Mouse (Mus musculus) monocyte, adult 2 months (primary cell): ENCODE measurements around the gene Sardh.

Experiments used
- DNase-seq, 2 experiments: peaks; one replicate each; pipeline ENCODE4 v3.0.0; 2022; ENCODE audit warnings: low spot score in 2 of 2, low read depth in 1 of 2

The Sardh gene

GRCm38 (mm10) chr2:27175696-27176267 lies 72.4 kb downstream of the Sardh start:
- no peak for DNase-seq

GRCm38 (mm10) chr2:27174242-27174641 lies 73.9 kb downstream of the Sardh start:
- no peak for DNase-seq

GRCm38 (mm10) chr2:27166999-27167398 lies 81.1 kb downstream of the Sardh start:
- DNase-seq, result no peak

- no peak for DNase-seq
Measured at GRCm38 (mm10) chr2:27166074-27166473, 82.1 kb downstream of the Sardh start.

- DNase-seq, result no peak
Measured at GRCm38 (mm10) chr2:27164796-27165590, 83.1 kb downstream of the Sardh start, which contains the start of gene Dbh. TSS of gene Dbh (plus strand) at chr2:27165233.

- DNase-seq, result no peak
Measured at GRCm38 (mm10) chr2:27163851-27164250, 84.3 kb downstream of the Sardh start.

- DNase-seq, result no peak
Measured at GRCm38 (mm10) chr2:27162656-27163055, 85.5 kb downstream of the Sardh start.

GRCm38 (mm10) chr2:27161526-27161925 lies 86.6 kb downstream of the Sardh start:
- DNase-seq, result no peak

GRCm38 (mm10) chr2:27156596-27156995 lies 91.5 kb downstream of the Sardh start:
- no peak for DNase-seq

GRCm38 (mm10) chr2:27154466-27155185 lies 93.5 kb downstream of the Sardh start:
- no peak for DNase-seq

- DNase-seq, result no peak
Measured at GRCm38 (mm10) chr2:27149457-27149856, 98.7 kb downstream of the Sardh start.

GRCm38 (mm10) chr2:27146840-27147239 lies 101.3 kb downstream of the Sardh start:
- DNase-seq, result no peak

- DNase-seq, result no peak
Measured at GRCm38 (mm10) chr2:27144957-27145356, 103.2 kb downstream of the Sardh start.

- no peak for DNase-seq
Measured at GRCm38 (mm10) chr2:27141950-27142693, 106.0 kb downstream of the Sardh start, which contains the start of gene Fam163b. TSS of gene Fam163b (minus strand) at chr2:27142491.
